Mouse (Mus musculus) lung, postnatal 14 days (tissue): ENCODE data around the gene Ntf5.
A peak's percentile ranks its signal among the peaks of the same experiment; 100 is the strongest.
"Not testable (repeated sequence)": the region's sequence is repeated elsewhere in the genome, so short reads cannot be mapped to it uniquely, and the experiment has no call there.

Source experiments
- DNase-seq: peaks from one replicate; pipeline ENCODE4 v3.0.0; 2021

The Ntf5 gene

DNA sequence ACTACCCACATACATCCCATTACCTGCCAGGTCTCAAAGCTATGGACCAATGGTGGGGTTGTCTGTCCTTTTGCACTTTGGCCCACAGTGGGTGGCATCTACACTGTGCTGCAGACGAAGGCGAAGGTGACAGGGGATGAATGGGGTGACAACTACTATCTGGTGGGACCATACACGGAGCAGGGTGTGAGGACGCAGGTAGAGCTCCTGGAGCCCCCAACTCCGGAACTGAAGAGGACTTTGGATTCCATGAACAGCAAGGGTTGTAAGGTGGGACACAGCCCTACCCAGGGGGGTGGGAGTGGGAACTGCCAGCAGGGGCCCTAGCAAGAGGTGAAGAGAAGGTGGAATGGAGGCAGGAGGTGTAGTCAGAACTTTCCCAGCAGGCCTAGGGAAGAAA lies 22.9 kb downstream of the Ntf5 start:
- no peak for DNase-seq

DNA sequence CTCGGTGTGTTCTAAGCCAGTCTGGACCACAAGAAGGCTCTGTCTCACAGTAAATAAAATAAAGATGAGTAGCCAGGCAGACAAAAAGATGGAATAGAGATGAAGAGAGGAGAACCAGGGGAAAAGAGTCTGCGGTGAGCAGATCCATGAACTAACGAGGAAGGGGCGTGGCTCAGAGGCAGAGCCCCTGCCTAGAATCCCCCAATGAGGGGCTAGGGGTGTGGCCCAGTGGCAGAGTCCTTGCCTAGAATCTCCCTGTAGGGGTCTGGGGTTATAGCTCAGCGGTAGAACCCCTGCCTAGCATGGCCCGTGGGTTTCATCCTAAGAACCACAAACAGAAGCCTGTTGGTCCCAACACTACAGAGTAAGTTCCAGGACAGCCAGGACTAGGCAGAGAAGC lies 23.6 kb downstream of the Ntf5 start:
- DNase-seq = no peak

DNA sequence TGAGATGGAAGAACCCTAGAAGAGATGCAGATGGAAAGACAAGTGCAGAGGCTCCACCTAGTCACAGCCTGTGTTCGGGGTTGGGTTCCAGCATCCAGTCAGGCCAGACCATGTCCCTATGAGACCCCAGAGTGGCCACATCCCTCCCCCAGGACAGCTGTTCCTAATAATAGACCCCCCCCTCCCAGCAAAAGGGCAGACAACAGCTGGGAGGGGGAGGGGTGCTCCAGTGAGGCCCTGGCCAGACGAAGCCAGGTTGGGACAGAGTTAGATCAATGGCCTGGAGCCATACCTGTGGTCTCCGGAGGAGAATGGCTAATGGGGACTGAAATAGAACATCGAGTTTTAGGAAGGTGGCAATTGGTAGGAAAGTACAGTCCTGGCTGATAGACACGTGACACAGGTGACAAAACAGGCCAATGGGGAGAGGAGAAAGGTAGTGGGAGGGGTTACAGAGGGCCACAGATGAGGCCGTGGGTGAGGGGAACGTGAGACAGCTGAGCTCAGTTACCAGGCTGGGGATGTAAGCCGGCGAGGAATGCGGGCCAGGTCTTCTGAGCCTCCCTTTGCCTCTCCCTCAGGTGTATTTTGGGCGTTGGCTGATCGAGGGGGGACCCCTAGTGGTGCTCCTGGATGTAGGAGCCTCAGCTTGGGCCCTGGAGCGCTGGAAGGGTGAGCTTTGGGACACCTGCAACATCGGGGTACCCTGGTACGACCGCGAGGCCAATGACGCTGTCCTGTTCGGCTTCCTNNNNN lies 24.2 kb downstream of the Ntf5 start, which contains the start of gene Ruvbl2:
Ruvbl2 (minus strand) TSS at position 576 of the 756 bp plus-strand sequence.
- DNase-seq = peak; percentile 36

DNA sequence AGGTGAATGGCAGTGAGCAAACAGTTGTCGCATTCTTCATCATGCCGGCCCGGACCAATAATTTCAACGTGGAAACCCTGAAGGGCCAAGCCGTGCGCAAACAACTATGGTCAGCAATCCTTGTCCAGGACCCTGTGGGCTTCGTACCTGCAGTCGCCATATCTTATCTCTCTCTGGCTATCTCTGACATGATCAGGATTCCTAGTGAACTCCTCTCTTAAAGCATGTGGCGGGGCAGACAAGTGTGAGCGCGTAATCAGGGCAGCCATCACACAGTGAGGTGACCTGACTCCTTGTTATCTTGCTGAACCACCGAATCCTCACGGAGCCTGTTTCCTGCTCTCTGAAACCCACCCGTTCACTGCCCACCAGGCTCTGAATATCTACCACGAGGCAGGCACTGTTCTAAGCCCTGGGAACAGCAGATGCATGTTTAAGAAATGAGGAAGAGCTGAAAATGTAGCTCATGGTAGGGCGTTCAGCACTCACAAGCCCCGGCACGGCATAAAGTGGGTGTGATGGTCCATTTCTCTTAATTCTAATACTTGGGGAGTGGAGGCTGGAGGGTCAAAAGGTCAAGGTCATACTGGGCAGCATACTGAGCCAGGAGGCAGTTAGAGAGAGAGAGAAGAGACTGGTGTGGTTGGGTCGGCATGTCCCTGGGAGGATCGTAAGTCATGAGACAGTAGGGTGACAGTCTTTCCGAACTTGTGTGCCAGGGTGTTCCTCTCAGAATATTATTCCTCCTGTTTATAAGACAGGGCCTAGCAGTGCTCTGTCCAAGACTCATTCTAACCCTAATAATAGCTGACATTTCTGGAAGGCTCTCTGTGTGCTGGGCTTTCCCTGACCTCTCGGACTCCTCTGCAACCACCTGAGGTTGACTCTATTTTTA lies 30.3 kb downstream of the Ntf5 start:
- no peak for DNase-seq

DNA sequence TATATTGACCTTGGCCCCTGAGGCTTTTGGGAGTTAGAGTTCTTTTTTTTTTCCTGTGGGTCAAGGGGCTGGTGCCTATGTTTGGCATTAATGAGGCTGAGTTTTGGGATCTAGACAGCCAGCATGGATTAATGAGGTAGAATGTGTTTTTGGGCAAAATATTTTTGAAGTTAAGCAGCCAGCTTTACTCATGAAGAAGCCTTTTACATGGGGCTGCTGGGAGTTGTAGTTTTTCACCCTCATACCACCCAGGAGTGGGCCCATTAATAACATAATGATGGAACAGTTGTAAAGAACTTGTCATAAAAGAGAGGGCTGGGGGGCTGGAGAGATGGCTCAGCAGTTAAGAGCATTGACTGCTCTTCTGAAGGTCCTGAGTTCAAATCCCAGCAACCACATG lies 33.1 kb downstream of the Ntf5 start:
- DNase-seq = no peak

DNA sequence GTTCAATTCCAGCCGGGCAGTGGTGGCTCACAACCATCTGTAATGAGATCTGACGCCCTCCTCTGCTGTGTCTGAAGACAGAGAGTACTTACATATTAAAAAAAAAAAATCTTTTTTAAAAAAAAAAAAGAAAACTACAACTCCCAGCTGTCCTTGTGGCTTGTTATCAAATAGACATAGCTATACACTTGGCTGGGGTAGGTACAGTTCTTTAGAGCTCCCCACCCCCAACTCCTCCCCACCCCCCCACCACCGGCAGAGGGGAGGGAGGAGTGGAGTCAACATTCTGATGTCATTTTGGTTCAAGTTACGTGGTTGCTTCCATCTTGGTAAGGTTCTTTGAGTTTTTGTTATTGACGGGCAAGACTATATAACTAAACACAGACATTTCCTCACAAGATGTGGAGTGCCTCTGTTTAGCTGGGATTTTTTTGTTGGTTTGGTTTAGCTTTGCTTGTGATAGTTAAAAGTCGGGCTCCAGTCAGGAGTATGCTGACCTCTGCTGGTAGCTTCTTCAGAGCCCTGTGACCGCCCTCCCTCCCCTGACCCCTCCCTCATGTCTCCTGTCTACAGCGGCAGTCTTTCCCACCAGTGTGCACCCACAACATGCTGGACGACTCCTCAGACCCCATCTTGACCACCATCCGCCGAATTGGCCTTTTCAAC lies 34.0 kb downstream of the Ntf5 start:
- peak; percentile 37 for DNase-seq

DNA sequence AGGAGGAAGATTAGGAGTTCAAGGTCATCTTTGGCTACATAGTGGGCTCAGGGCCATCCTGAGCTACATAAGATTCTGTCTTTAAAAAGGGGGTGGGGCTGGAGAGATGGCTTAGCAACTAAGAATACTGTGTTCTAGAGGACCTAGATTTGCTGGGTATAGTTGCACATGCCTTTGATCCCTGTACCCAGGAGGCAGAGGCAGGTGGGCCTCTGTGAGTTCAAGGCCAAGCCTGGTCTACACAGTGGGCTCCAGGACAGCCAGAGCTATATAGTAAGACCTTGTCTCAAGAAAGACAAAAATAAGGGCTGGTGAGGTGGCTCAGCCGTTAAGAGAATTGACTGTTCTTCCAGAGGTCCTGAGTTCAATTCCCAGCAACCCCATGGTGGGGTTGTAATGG lies 36.5 kb downstream of the Ntf5 start:
- no peak for DNase-seq

DNA sequence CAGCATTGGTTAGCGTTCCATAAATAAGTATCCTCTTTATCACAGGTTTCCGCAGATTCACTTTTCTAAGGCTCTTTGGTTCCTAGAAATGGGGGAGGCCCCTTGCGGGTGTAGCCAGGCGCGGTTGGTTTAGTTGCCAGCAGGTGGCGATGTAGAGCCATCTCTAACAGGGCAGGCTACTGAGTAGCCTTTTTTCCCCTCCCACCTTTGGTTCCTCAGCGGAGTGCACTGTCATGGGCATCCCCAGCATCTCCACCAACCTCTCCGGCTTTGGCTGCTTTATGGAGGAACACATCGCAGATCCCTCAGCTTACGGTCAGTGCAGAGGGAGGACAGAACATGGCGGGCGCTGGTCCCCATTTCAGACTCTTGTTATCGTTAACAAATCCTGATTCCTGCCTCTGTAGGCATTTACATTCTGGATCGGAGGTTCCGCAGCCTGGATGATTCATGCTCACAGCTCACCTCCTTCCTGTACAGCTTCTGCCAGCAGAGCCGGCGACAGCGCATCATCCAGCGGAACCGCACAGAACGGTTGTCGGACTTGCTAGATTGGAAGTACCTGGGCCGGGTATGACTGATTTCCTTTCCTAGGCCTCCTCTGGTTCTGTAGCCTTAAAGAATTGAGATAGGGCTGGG lies 38.0 kb downstream of the Ntf5 start:
- DNase-seq = peak; percentile 88

DNA sequence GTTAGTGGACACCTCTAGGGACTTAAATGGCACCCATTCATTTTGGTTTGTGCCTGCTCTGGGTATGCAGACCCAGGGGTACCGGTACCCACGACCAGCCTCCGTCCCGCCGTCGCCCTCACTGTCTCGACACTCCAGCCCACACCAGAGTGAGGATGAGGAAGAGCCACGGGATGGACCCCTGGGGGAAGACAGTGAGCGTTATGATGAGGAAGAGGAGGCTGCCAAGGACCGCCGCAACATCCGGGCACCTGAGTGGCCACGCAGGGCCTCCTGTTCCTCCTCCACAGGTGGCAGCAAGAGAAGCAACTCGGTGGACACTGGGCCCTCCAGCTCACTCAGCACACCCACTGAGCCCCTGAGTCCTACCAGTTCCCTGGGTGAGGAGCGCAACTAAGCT lies 41.5 kb downstream of the Ntf5 start:
- no peak for DNase-seq

DNA sequence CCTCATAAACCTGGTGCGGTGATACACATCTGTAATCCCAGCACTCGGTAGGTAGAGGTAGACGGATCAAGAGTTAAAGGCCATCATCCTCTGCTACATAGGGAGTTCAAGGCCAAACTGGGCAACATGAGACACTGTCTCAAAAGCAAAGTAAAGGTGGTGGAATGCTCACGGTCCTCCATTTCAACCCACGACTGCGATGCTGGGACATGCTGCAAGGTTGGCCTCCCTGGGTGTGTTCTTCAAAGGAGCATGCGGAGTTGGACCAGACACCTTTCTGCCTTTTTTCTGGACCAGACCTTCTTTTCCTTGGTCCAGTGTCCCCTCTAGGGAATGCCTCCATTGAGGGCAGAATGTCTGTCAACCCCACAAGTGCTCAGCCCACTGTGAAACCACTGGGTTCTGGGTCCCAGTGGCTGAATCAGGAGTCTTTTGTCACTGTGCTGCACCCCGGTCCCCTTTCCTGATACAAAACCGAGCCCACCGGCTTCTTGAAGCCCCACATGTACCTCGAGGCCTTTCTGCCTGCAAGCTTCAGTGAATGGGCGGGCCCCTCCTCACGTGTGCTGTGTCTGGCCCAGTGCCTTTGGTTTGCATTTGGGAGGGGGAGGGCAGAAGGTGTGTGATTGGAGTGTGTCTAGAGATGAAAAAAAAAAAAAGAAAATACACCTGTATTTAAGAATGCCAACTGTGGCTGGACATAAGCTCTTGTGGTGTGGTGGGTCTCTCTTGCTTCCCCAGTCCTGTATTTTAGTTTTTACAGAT lies 42.6 kb downstream of the Ntf5 start:
- DNase-seq = no peak

DNA sequence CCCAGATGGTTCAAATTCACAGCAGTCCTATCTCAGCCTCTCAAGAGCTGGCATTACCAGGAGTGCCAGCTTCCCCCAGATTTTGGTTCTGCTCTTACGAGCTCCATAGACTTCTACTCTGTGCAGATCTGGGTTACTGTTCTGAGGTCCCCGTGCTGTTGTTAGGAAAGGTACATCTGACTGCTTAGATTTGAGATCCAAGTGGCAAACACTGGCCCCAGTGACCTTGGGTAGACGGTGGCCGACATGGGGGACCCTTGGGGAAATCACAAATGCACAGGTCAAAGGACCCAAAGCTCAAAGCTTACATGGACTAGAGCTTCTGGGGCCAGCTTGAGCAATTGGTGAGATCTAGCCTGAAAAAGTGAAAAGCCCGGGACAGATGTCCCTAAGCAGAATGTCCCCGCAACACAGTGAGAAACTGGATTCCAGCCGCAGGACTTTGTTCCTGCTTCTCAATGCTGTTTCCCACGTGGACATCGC lies 43.3 kb downstream of the Ntf5 start:
- DNase-seq = no peak

DNA sequence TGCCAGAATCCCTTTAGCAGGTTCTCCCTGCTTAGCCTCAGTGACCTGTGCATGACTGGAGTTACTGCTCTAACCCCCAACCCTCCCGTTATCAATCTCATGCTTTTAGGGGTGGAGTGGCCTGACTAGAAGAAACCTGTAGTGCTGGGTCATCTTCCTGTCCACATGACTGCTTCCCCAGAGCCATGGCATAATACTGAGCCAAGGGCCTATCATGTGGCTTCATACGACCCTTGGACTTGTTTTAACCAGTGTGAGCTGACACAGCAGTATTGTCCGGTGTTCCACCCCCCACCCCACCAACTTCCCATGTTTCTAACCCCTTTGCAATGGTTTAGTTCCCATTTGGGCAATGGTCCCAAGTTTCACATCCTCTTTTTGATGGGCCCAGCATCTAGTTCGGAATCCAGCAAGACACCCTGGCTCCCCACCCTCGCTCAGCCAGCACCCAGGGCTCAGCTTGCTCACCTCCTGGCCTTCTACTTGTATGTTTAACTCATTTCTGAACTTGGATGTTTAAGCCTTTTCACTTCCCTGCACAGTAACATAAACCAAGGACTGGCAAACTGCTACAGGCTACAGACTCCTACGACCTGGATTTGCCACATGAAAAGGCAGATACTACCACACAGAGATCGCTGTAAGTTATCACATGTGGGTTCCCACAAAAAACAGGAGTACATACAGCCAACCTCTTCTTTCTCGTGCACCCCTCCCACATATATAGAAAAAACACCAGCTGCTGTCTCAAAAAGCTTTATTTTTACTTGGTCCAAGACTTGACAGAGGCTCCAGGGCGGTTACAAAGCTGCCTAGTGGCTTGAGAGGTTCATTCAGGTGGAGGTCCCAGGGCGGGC lies 43.9 kb downstream of the Ntf5 start:
- no peak for DNase-seq

DNA sequence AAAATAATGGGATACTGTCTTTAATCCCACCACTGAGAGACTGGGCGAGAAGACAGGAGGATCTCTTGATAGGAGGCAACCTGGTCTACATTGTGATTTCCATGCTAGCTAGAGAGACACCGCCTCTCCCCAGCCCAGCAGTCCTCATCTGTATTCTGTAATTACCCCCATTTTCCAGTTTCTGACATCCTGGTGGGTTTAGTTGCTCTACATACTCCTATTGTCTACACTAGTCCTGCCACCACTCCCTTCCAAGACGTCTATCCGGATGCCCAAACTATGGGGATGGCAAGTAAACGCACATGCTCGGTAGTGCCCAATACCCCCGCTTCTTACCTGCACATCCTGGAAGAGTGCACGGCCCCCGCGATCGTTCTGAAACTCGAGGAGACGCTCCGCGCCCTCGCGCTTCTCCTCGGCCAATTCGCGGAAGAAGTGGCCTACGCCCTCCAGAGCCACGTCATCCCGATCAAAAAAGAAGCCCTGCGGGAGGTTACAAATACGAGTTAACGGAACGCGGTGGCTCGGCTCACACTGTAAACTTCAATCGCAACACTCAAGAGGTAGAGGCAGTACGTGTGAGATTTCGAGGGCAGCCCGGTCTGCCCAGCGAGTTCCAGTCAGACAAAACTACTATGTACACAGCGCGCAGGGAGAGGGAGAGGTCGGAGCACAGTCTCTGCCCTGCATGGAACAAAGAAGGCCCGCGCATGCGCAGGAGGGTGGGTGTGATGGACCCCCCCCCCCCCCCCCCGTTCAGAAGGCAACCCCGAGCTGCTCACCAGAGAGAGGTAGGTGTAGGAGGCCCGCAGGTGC lies 45.5 kb downstream of the Ntf5 start:
- DNase-seq = peak; percentile 88

DNA sequence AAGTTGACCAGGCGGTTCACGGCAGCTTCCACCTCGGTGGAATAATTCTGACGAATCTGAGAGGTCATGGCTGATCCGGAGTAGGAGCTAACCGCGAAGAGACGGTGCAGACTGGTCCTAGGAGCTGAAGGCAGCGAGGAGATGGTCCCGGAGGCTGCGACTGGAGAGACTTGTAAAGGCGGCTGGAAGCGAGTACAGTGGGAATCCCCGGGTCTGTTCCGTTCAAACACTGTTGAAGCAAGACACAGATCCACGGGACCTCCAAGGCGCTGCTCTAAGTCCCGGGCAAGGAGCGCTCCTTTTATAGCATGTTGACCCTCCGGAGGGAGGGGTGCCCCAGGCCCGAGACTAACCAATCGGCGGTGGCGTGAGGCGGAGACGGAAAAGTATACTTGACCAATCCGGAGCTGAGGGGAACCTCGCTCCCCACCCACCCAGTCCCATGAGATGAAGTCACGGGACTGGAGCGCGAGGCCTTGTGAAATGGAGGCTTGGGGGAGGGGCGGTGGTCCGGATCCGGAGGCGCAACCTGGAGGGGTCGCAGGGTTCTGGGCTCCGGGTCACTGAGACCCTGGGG lies 46.2 kb downstream of the Ntf5 start, which contains the start of gene Ftl1:
Ftl1 (minus strand) TSS at position 321 of the 577 bp plus-strand sequence.
- peak; percentile 97 for DNase-seq

DNA sequence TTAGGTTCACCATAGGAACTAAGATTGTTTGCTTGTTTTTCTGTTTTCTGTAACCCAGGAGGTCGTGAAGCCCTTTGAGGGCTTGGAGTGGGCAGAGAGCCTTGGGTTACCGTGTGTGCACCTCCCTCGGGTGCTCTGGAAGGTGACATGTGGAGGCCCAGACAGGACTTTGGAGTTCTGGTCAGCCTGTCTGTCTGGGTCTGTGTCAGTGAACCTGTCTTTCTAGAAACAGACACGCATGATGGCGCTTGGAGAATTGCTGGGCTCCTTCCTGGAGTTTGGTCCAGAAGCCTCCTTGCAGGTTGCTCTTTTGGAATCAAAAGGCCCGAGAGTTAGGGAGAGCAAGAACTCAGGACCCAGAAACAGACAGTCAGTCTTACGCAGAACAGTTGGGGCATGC lies 46.9 kb downstream of the Ntf5 start:
- DNase-seq = no peak

DNA sequence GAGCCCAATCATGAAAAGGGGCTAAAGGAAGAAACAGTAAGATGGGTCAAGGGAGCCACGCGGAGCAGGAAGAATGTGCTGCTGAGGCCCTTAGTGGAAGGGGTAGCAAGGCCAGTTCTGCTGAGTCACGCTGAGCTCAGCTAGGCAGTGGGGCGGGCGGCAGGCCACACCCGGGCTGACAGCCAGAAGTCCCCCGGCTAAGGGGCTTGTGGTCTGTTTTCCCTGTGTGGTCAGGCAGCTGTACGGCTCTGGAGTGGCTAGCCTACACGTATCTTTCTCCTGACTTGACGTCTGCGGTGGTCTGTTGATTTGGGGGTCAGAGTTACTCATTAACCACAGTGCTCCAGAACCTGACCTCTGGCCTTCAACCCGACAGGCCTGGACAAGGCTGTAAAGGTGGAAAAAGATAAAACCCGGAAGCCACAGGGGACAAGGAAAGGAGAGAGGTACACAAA lies 47.4 kb downstream of the Ntf5 start:
- peak; percentile 72 for DNase-seq

DNA sequence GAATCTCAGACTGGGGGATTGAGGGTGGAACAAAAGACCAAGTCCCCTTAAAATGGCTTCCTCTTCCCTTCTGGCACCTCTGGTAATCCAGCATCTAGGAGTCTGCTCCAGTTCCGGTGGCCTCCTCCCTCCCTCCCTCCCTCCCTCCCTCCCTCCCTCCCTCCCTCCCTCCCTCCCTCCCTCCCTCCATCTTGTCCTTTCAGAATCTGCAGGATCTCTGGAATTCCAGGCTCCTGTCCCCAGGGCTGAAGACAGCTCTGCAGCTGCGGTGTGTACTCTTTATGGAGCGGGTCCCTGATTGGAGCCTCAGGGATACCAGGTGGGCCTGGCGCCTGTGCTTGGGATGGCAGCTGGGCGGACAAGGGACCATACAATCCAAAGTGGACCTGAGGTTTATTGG lies 47.8 kb downstream of the Ntf5 start:
- DNase-seq = no peak

DNA sequence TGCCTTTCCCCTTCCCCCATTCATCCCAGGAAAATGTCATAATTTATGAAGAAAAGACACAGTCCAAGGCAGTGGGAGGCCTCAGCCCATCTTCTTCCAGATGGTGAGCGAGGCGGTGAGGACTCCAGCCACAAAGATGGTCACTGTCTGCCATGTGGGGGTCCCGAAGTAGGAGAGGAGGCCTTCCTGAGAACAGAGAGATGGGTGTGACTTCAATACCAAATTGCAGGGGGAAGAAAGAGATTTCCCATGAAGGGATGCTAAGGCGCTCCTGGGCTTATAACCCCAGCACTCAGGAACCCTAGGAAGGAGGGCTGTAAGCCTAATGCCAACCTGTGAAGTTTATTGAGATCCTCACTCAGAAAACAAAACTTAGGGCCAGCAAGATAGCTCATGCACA lies 48.3 kb downstream of the Ntf5 start:
- DNase-seq = no peak

DNA sequence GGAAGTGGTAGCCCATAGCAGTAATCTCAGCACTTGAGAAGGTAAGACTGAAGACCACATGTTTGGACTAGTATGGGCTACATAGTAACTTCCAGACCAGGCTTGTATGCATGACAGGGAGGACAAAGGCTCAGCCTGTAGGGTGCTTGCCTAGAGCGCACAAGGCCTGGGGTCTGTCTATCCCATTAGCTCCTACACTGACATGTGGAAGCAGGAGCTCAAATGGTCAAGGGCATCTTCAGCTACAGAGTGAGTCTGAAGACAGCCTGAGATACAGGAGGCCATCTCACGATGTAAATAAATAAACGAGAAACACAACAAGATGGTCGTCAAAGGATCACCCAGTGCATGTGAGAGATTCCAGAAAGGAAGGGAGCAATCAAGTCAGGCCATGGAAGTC lies 48.8 kb downstream of the Ntf5 start:
- no peak for DNase-seq

DNA sequence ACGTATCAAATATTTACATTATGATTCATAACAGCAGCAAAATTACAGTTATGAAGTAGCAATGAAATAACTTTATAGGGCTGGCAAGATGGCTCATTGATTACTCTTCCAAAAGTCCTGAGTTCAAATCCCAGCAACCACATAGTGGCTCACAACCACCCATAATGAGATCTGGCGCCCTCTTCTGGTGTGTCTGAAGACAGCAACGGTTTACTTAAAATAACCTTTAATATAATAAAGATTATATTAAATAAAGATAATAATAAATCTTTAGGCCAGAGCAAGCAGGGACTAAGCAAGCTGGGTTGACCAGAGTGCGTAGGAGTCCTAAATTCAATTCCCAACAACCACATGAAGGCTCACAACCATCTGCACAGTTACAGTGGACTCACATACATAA lies 49.4 kb downstream of the Ntf5 start:
- DNase-seq = not testable (repeated sequence)
